In the genomic region with DNA sequence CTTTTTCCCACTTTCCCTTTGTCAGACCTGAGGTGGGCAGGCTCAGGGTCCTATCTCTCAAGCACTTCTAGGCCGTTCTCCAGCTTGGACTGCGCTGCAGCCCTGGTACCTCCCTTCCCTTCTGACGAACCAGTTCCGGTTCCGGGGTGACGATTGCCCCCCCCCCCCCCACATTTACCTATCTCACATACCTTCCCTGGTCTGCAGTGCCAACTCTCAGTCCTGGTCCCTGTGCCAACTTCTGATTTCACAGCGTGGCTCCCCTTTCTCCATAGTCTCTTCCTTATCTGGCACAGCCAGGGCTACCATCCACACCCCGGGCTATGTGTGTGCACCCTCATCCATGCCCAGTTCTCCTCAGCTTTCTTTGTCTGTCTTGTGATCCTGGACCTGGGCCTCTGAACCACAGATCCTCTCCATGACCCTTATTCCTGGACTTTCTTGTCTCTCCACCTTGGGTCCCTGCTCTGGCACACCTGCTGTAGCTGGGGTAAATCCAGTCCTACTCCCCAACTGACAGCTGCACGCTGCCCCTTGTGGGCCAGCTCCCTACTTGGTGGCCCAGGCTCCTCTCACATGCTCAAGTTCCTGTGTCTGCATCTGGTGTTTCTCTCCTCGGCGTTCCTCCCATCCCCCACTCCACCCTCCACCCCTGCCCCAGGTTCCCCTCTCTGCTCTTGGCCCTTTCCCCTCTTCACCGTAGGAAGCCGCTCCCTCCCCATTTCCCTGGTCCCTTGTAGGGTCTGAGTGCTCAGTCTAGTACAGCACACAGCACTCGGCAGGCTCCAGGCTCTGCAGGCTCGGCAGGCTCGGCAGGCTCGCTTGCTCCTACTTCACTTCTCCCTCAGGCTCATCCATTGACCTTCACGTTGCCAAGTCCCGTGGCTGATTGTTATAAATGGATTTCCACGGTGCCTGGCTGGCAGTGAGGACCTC, we compare ENCODE assay signal across 8 mouse cellular contexts. TPM values are rescaled to one million over a fixed set of nuclear protein-coding genes. Genes with fewer than 3 reads are reported as not detected.
DNase-seq lines count a peak whose midpoint lies in the region; ATAC-seq and TF ChIP-seq lines count a peak whose summit lies in the region.

No protein-coding gene starts in this region.

- DNase-seq in cerebellum, postnatal 14 days, result peak; percentile 60 to 63
- no peak for DNase-seq in cerebellum, adult 9-10 months
- DNase-seq in CH12.LX (ENCODE audit: extremely low read depth), result peak; percentile 50
- DNase-seq in embryo, embryonic 9.5 days (ENCODE audit: extremely low spot score), result peak; percentile 61
- DNase-seq in lung, postnatal 36 days, result peak; percentile 53
- peak; percentile 28 to 38 for DNase-seq in spleen, postnatal 14 days (ENCODE audit: low spot score in 2 of 2)
- DNase-seq in B cell, adult 2 months, result no peak

- in situ Hi-C loops in CH12.LX (cut with MboI; ENCODE audit: low pct_ligation_motif_present, low pct_unique_long_range_greater_than_20kb, low sequenced_read_pairs), result loop anchor here (10.0 kb wide), 2 partner anchors 128 to 352 kb away; a partner anchor contains a TSS

- peak; percentile 80 for TF ChIP-seq POLR2A in CH12.LX (IDR thresholded peaks at IDR 0.05; ENCODE audit: low read depth, low read length)

- no peak; a peak in 1 of 4 replicates for TF ChIP-seq CTCF in CH12.LX (conservative IDR thresholded peaks at IDR 0.05 in 1 of 2, IDR thresholded peaks at IDR 0.05 in 1 of 2; ENCODE audit: low read depth in 2 of 2, low read length in 2 of 2)

- peak; percentile 44 for ATAC-seq in hindbrain, embryonic 13.5 days (ENCODE audit: low FRiP score)

- peak overlapping the region; percentile 48 for H3K4me2 ChIP-seq in CH12.LX (ENCODE audit: insufficient read depth, low read depth, poor library complexity, severe bottlenecking)
- peak overlapping the region; percentile 35; the same call in 1 of the 2 replicates for H3K4me2 ChIP-seq in hindbrain, embryonic 13.5 days

- H3K9me3 ChIP-seq in CH12.LX (replicated peaks; ENCODE audit: low read length), result no peaks in the 10 kb centered on the region
- H3K9me3 ChIP-seq in hindbrain, embryonic 13.5 days, result no peaks in the 10 kb centered on the region

- WGBS in hindbrain, embryonic 13.5 days, result 25% methylated on average over 19 of the region's 20 CpGs

- peak overlapping the region; percentile 60 to 85 (median 72) for H3K4me3 ChIP-seq in CH12.LX (replicated peaks in 1 of 3; ENCODE audit: low read depth in 2 of 3, low read length in 2 of 3, poor library complexity in 1 of 3)
- no peak overlapping the region for H3K4me3 ChIP-seq in hindbrain, embryonic 13.5 days

- no peak for TF ChIP-seq EP300 in CH12.LX (IDR thresholded peaks at IDR 0.05; ENCODE audit: low read length)

- dilution Hi-C loops in CH12.LX (cut with MboI; ENCODE audit: extremely low pct_ligation_motif_present, extremely low pct_unique_long_range_greater_than_20kb, low sequenced_read_pairs), result no loop called here

- peaks cover 8 to 39% of the 10 kb centered on the region in 2 experiments; a peak in 2 of 4 replicates for H3K4me1 ChIP-seq in CH12.LX (ENCODE audit: control insufficient read depth in 1 of 2, insufficient read depth in 2 of 2)
- peaks cover 40% of the 10 kb centered on the region for H3K4me1 ChIP-seq in hindbrain, embryonic 13.5 days (replicated peaks)

- no peak for TF ChIP-seq RAD21 in CH12.LX (IDR thresholded peaks at IDR 0.05; ENCODE audit: low read depth, low read length)

- no peaks in the 10 kb centered on the region for H3K36me3 ChIP-seq in CH12.LX (replicated peaks in 1 of 2; ENCODE audit: control insufficient read depth in 1 of 2, insufficient read depth in 1 of 2, low read length in 1 of 2)
- no peaks in the 10 kb centered on the region for H3K36me3 ChIP-seq in hindbrain, embryonic 13.5 days

- H3K79me2 ChIP-seq in CH12.LX (replicated peaks; ENCODE audit: control insufficient read depth, extremely low read depth, insufficient read depth, poor library complexity, severe bottlenecking), result no peaks in the 10 kb centered on the region

- no peaks in the 10 kb centered on the region for H3K27me3 ChIP-seq in CH12.LX (replicated peaks)
- peaks cover 18% of the 10 kb centered on the region for H3K27me3 ChIP-seq in hindbrain, embryonic 13.5 days

- no peak overlapping the region for H3K27ac ChIP-seq in CH12.LX (ENCODE audit: insufficient read depth, low read depth)
- H3K27ac ChIP-seq in hindbrain, embryonic 13.5 days, result peak overlapping the region; percentile 55; the same call in 1 of the 2 replicates

- peak overlapping the region; percentile 76 for H3K9ac ChIP-seq in CH12.LX (ENCODE audit: insufficient read depth, low read depth)
- H3K9ac ChIP-seq in hindbrain, embryonic 13.5 days, result peak overlapping the region; percentile 60

TF ChIP-seq in CH12.LX, 34 proteins besides CTCF, POLR2A, EP300 and RAD21:
- TF ChIP-seq ELF1 (IDR thresholded peaks at IDR 0.05; ENCODE audit: low read depth, low read length), result peak; percentile 74
- no peak for TF ChIP-seq E2F4 (IDR thresholded peaks at IDR 0.05; ENCODE audit: insufficient replicate concordance, low read depth, low read length)
- no peak for TF ChIP-seq UBTF (IDR thresholded peaks at IDR 0.05; ENCODE audit: low read depth, low read length)
- TF ChIP-seq KAT2A (IDR thresholded peaks at IDR 0.05; ENCODE audit: insufficient replicate concordance, low read length), result 0 out of 2 replicates have a peak, but pooled peaks have one; percentile 29
- TF ChIP-seq GABPA (IDR thresholded peaks at IDR 0.05; ENCODE audit: insufficient replicate concordance, low read depth, low read length), result no peak
- TF ChIP-seq IRF4 (IDR thresholded peaks at IDR 0.05; ENCODE audit: low read depth, low read length), result no peak
- TF ChIP-seq ETS1 (conservative IDR thresholded peaks at IDR 0.05; ENCODE audit: low read depth, low read length), result 0 out of 2 replicates have a peak, but pooled peaks have one; percentile 16
- 0 out of 2 replicates have a peak, but pooled peaks have one; percentile 60 for TF ChIP-seq TBP (conservative IDR thresholded peaks at IDR 0.05; ENCODE audit: low read depth, low read length)
- TF ChIP-seq ZMIZ1 (IDR thresholded peaks at IDR 0.05; ENCODE audit: low read depth, low read length), result peak; percentile 23; the same call in 1 of the 2 replicates
- peak; percentile 83 for TF ChIP-seq NELFE (IDR thresholded peaks at IDR 0.05; ENCODE audit: low read depth, low read length)
- no peak for TF ChIP-seq ZNF384 (IDR thresholded peaks at IDR 0.05; ENCODE audit: low read depth, low read length)
- TF ChIP-seq POLR2AphosphoS2 (IDR thresholded peaks at IDR 0.05; ENCODE audit: low read depth, low read length), result no peak
- TF ChIP-seq TCF12 (IDR thresholded peaks at IDR 0.05; ENCODE audit: low read depth, low read length), result peak; percentile 43; the same call in 1 of the 2 replicates
- no peak for TF ChIP-seq CHD1 (IDR thresholded peaks at IDR 0.05; ENCODE audit: low read depth, low read length)
- TF ChIP-seq HCFC1 (IDR thresholded peaks at IDR 0.05; ENCODE audit: low read depth, low read length), result peak; percentile 61

RNA-seq across cellular contexts. Expression of a gene that starts 5.5 kb away (rescaled TPM):
- total RNA-seq in CH12.LX (2012; rRNA removed) (3,351 and 3,819 TPM in 2 replicates), CH12.LX (2014; rRNA removed) (2,106 and 2,198 TPM in 2 replicates)
- 2,552 and 2,592 TPM in 2 replicates for polyA plus RNA-seq in CH12.LX (2012; ENCODE audit: insufficient read length, low read depth)
- polyA plus RNA-seq in hindbrain, embryonic 13.5 days (2015; fragmentation: Nextera tagmentation; extraction: Ambion mirVana), result 613 and 622 TPM in 2 replicates

RNA-seq across cellular contexts. Expression of a gene that starts 6.1 kb away (rescaled TPM):
- total RNA-seq in CH12.LX (2012; rRNA removed) (10.7 and 14.8 TPM in 2 replicates), CH12.LX (2014; rRNA removed) (6.0 and 9.7 TPM in 2 replicates)
- 7.0 and 11.3 TPM in 2 replicates for polyA plus RNA-seq in CH12.LX (2012; ENCODE audit: insufficient read length, low read depth)
- 27.9 and 28.3 TPM in 2 replicates for polyA plus RNA-seq in hindbrain, embryonic 13.5 days (2015; fragmentation: Nextera tagmentation; extraction: Ambion mirVana)

RNA-seq across cellular contexts. Expression of a gene that starts 35.7 kb away (rescaled TPM):
- total RNA-seq in CH12.LX (2012; rRNA removed) (15.1 and 17.7 TPM in 2 replicates), CH12.LX (2014; rRNA removed) (10.4 and 12.0 TPM in 2 replicates)
- 11.4 and 11.6 TPM in 2 replicates for polyA plus RNA-seq in CH12.LX (2012; ENCODE audit: insufficient read length, low read depth)
- polyA plus RNA-seq in hindbrain, embryonic 13.5 days (2015; fragmentation: Nextera tagmentation; extraction: Ambion mirVana), result 38.3 and 41.2 TPM in 2 replicates

Comparison
In these comparisons a context has a peak if more than half of its experiments do, and no peak if none do; other contexts are left out.
1. DNase-seq: peak in cerebellum, postnatal 14 days (2 of 2), CH12.LX (single experiment), embryo, embryonic 9.5 days (single experiment), lung, postnatal 36 days (single experiment) and spleen, postnatal 14 days (2 of 2); none in cerebellum, adult 9-10 months (single experiment) and B cell, adult 2 months (0 of 2).